Mouse (Mus musculus) CH12.LX (cell line): ENCODE measurements around the gene Prmt3.

Source experiments
- CTCF ChIP-seq, 2 experiments: IDR thresholded peaks in 1 of 2; conservative IDR thresholded peaks in 1 of 2; 2 replicates each; pipeline ENCODE4 v1.5.1; 2011 to 2012; ENCODE audit warnings: low read depth in 2 of 2, low read length in 2 of 2, improper control_type of control experiment in 1 of 2, inconsistent platforms in 1 of 2, mild to moderate bottlenecking in 1 of 2, moderate library complexity in 1 of 2
- ELF1 ChIP-seq: IDR thresholded peaks from 2 replicates; pipeline ENCODE4 v1.6.1; 2014; ENCODE audit warnings: low read depth, mild to moderate bottlenecking, inconsistent platforms, low read length, improper control_type of control experiment
- EP300 ChIP-seq: IDR thresholded peaks from 2 replicates; pipeline ENCODE4 v1.6.1; 2011; ENCODE audit warnings: low read length, improper control_type of control experiment
- MAX ChIP-seq: IDR thresholded peaks from 2 replicates; pipeline ENCODE4 v1.6.1; 2011; ENCODE audit warnings: low read length, improper control_type of control experiment
- NRF1 ChIP-seq: IDR thresholded peaks from 2 replicates; pipeline ENCODE4 v1.6.1; 2014; ENCODE audit warnings: low read depth, mild to moderate bottlenecking, inconsistent platforms, low read length, improper control_type of control experiment, moderate library complexity
- POLR2A ChIP-seq: IDR thresholded peaks from 2 replicates; pipeline ENCODE4 v1.6.1; 2011; ENCODE audit warnings: low read depth, mild to moderate bottlenecking, improper control_type of control experiment, low read length
- RAD21 ChIP-seq: IDR thresholded peaks from 2 replicates; pipeline ENCODE4 v1.6.1; 2011; ENCODE audit warnings: low read depth, mild to moderate bottlenecking, low read length, improper control_type of control experiment, moderate library complexity
- TCF12 ChIP-seq: IDR thresholded peaks from 2 replicates; pipeline ENCODE4 v1.6.1; 2014; ENCODE audit warnings: low read depth, mild to moderate bottlenecking, inconsistent platforms, low read length, improper control_type of control experiment

- TF ChIP-seq ELF1, result no peak
- no peak for TF ChIP-seq NRF1
- TF ChIP-seq CTCF (conservative IDR thresholded peaks at IDR 0.05 in 1 of 2, IDR thresholded peaks at IDR 0.05 in 1 of 2; ENCODE audit: low read depth in 2 of 2, low read length in 2 of 2), result no peak
- no peak for TF ChIP-seq MAX
- no peak for TF ChIP-seq RAD21
- no peak for TF ChIP-seq POLR2A
- no peak for TF ChIP-seq TCF12
- TF ChIP-seq EP300, result no peak
These were observed 29.0 kb downstream of the Prmt3 start for GRCm38 (mm10) chr7:49807093-49807682.
